Mouse (Mus musculus) thymus, postnatal 36 days (tissue): ENCODE data around the gene Micu1.

ENCODE experiments used
- DNase-seq, 2 experiments: peaks; one replicate each; pipeline ENCODE4 v3.0.0; 2022; ENCODE audit warnings: mixed read lengths in 2 of 2

The Micu1 gene

GRCm38 (mm10) chr10:59886081-59886466 lies 183.8 kb downstream of the Micu1 start:
- DNase-seq: no peak

GRCm38 (mm10) chr10:59887432-59887831 lies 185.2 kb downstream of the Micu1 start:
- DNase-seq: no peak

GRCm38 (mm10) chr10:59889339-59889738 lies 187.1 kb downstream of the Micu1 start:
- DNase-seq: no peak

DNA sequence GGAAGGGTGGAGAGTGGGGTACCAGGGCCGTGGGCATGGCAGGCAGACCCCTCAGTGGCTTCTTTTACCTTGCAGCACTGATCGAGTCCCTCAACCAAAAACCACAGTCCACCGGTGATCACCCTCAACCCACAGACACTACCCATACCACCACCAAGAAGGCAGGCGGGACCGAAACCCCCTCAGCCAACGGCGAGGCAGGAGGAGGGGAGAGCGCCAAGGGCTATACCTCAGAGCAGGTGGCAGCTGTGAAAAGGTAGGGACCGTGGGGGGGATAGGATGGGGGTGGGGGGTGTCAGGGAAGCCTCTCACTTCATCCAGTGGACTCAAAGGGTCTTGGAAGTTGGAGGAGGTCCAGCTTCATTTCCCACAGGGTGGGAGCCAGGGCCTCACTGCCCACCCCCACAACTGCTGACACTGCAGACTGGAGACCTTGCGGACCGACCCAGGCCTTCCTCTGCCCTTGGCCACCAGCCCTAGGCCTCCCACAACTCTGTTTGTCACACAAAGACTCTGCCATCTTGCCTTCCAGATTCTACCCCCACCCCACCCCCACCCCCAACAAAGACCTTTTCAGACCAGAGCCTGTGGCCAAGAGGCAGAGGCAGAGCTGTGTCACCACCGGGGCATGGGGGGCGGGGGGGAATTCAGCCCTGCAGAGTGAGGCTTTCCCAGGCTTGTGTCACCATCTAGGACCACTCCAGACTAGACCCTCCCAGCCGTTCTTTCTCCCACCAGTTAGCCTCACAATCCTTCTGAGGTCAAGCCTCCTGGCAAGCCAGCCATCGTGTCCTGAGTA lies 187.9 kb downstream of the Micu1 start:
- DNase-seq: no peak

GRCm38 (mm10) chr10:59892977-59893376 lies 190.7 kb downstream of the Micu1 start:
- peak; percentile 79 for DNase-seq

- DNase-seq: peak; percentile 88 to 90
These were observed 192.2 kb downstream of the Micu1 start for GRCm38 (mm10) chr10:59894251-59895160.

GRCm38 (mm10) chr10:59895460-59896186 lies 193.3 kb downstream of the Micu1 start:
- DNase-seq: peak in 1 of 2 experiments; percentile 38

DNA sequence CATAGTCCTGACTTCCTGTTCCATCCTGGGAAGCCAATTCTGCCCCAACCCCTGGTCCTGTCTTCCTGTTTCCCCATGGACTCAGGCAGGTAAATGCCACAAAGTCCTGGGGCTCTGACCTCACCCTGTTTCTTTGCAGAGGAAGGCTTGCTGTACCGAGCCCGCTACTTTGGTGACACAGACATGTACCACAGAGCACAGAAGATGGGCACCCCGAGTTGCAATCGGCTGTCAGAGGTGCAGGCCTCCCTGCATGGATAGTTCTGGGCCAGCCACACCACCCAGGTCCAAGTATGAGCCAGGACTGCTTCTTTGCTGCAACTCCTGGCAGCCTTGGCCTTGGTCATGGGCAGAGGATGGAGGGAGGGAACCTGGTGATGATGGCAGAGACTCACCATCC lies 193.9 kb downstream of the Micu1 start:
- peak in 1 of 2 experiments; percentile 42 for DNase-seq

DNA sequence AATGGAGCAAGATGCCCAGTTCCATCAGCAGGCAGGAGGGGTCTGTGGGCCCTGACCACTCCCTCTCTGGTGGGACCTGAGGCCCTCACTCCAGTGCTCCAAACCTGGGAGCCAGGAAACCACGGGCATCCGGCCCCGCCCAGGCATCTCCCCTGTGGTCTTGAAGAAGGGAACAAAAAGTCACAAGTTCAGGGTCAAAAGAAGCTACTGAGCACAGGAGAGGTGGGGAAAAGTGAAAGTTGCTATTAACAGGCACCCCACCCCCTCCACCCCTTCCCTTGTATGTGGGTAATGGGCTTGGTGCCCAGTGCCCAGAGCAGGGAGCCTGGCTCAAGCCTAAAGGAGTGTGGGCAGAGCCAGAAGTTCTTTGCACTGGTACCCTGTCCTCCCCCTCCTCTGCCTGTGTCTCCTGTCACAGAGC lies 194.6 kb downstream of the Micu1 start:
- peak; percentile 89 to 91 for DNase-seq

DNA sequence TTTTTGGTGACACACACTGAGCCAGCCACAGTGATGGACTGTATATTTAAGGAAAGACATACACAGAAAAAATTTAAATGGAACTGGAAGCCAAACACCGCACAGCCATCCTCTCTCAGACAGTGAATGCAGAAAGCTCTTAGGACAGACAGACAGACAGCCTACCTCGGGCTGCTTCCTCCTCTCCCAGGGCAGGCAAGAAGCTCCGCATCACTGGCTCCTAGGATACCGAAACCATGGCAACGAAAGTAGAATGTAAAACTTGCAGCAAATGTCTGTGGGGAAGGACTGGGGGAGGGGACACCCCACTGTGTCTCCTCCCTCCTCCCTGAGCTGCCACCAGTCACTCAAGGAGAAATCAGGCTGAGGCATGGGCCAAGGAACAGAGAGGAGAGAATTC lies 195.2 kb downstream of the Micu1 start:
- DNase-seq: peak; percentile 57 to 69

DNA sequence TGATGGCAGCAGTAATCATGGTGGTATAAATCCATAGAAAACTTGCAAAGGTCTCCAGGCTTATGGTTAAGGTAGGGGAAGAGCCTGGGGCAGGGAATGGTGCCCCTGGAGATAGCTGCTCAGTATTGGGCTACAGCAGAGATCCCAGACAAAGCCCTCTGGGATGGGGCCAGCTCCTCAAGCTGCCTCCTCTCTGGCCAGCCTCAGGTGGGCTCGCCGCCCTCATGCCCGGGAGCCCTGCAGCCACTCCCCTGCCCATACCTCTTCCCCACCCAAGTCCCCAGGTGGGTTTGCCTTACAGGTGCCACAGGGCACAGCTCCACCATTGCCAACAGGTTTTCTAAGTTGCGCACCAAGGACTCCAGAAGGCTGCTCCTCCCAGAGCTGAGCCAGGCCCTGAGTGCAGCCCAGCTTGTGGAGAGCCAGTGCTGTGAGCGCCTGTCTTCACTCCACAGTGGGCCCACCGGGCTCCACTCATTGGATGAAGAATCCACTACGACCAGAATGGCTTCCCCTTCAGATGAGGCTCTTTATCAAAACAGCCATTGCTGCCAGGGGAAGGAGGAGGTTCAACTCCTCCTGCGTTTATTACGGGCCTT lies 196.0 kb downstream of the Micu1 start:
- no peak for DNase-seq

- no peak for DNase-seq
These were observed 196.7 kb downstream of the Micu1 start for GRCm38 (mm10) chr10:59898935-59899334.

GRCm38 (mm10) chr10:59899341-59900173 lies 197.3 kb downstream of the Micu1 start:
- peak; percentile 89 to 96 for DNase-seq

DNA sequence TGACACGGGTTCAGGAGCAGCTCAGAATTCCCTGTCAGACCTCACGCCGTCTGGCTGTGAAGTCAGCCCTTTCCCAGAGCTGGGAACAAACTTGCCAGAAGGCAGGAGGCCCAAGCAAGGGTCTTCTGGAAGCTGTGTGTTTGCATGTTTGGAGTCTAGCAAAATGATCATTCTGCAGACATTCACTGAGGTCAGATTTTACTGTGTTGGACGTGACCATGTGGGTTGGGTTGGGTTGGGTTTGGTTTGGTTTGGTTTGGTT lies 197.8 kb downstream of the Micu1 start:
- DNase-seq: no peak

DNA sequence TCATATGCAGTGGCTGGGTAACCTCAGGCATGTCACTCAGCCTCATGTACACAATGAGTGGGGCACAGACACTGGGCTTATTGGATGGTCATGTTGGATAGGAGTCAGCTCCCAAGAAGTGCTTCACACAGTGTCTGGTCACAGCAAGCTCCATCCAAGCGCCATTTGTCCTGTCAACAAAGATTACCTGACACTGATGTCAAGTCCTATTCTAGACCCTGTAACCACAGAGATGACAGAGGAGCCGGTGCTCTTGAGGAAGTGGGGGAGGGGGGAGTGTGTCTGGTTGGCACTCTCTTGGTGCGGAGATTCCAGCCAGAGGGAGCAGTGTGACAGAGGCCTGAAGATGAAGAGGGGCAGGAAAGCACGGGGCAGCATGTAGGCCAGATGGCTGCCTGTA lies 198.7 kb downstream of the Micu1 start:
- DNase-seq: peak; percentile 63 to 72

DNA sequence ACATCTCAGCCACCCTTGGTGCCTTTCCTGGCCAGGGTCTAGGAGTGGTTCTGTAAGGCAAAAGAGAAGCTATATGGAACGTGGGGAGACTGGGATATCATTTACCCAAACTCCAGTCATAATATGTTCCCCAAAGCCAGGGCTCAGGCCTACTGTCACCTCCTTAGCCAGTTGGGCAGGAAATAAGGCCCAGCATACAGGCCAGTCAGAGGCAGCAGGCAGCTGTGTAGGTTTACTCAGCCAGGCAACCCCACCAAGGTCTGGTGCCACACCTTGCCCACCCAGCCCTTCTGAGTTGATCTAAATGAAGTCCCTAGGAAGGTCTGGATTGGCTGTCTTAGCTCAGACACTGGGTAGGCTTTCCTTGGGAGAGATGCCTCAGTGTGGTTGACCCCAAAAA lies 199.2 kb downstream of the Micu1 start:
- DNase-seq: peak in 1 of 2 experiments; percentile 36

DNA sequence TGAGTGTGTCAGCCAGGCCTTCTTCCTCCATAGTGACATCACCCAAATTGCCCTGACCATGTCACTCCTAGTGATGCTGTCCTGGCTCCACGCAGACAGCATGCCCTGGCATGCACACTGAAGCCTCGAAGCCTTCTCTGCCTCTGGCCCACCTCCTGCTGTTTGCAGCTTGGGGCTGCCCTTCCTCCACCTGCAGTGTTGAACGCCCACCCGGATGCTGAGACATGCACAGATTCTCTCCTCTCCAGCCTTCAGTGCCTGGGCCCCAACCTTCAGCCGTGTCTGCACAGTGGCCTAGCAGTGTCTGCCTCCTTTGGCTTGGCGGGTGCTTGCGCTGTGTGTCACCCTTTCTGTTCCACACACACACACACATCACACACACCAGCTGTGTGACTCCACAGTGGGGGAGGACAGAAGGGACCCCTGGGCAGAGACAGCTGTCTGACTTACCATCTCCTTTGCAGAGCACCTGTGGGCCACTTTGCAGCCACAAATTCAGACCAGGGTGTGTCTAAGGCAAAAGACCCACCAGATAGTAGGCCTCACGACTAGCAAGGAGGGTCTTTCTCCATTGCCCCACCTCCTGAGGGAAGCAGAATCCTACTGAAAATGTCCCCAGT lies 199.8 kb downstream of the Micu1 start:
- DNase-seq: peak; percentile 73 to 85

DNA sequence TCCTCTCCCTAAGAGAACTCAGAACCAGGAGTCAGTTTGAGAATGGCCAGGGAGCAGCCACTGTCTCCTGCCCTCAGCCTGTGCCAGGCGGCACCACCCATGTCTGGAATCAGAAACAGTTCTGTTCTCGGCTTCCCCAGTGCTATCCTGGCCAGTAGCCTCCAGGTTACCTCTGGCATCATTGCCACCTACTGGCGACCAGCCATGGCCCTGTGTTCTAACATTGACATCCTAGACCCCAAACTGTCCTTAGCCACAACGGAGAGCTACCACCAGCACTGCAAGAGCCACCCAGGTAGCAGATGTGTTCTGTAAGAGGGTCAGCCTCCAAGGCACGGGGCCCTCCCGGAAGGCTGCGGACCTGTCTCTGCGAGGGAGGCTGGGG lies 200.3 kb downstream of the Micu1 start:
- peak in 1 of 2 experiments; percentile 30 for DNase-seq

GRCm38 (mm10) chr10:59903170-59903569 lies 200.9 kb downstream of the Micu1 start:
- peak in 1 of 2 experiments; percentile 12 for DNase-seq

GRCm38 (mm10) chr10:59907080-59907609 lies 204.9 kb downstream of the Micu1 start:
- peak; percentile 60 to 78 for DNase-seq

- DNase-seq: peak; percentile 66 to 68
These were observed 205.5 kb downstream of the Micu1 start for GRCm38 (mm10) chr10:59907695-59908299.
